Mouse (Mus musculus) Patski (cell line): ENCODE results near the gene Urod. TPM values are rescaled to one million over a fixed set of nuclear protein-coding genes. Genes with fewer than 3 reads are reported as not detected.

Source experiments
- ATAC-seq: fragments of 100-300 bp; one replicate; pipeline ENCODE4 v1.8.0; 2021
- CTCF ChIA-PET: fragments of 350-600 bp; sonication (Branson Sonifier 250); formaldehyde crosslinking; loops from one replicate; lab custom pipeline; 2022; ENCODE audit warnings: inconsistent platforms; lab: Charles Lee
- POLR2A ChIA-PET: fragments of 350-600 bp; sonication (Branson Sonifier 250); formaldehyde crosslinking; loops from one replicate; lab custom pipeline; 2022; ENCODE audit warnings: antibody characterized with exemption, inconsistent platforms; lab: Charles Lee
- DNase-seq: peaks from one replicate; pipeline ENCODE4 v3.0.0-alpha.2; 2011; ENCODE audit warnings: low read depth, low spot score
- H3K27me3 ChIP-seq: fragments of 371-371 bp; one replicate; pipeline ENCODE4 v1.5.1; 2021
- CTCF ChIP-seq: fragments of 100-300 bp; IDR thresholded peaks from one replicate; pipeline ENCODE4 v1.5.1; 2021
- in situ Hi-C: fragments of 300-500 bp; cut with MboI; formaldehyde crosslinking; loops from 3 replicates; pipeline ENCODE4 v1.11.1; 2018; ENCODE audit warnings: low pct_unique_long_range_greater_than_20kb, mixed read lengths
- polyA plus RNA-seq: library from polyadenylated mRNA; unstranded; gene quantifications from one replicate; pipeline ENCODE4 v1.2.3, GENCODE M21; 2021

Gene Urod
- polyA plus RNA-seq, 1 experiment from 2014 or later = 62.3 TPM

DNA sequence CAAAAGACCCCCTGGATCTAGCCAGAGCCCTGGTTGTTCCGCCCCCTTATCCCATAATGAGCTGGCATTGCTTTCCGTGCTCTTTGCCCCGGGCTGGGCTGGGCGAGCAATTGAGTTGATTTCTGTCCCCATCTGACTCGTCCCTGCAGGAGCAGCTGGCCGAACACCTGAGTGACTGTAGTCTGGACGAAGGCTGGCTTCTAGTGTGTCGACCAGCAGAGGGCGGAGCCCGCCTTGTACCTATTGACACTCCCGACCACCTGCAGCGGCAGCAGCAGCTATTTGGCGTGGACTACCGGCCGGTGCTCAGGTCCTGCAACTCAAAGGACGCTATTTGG is 1.6 kb upstream of the Urod start:
- DNase-seq = no peak
- in situ Hi-C loops = loop anchor here (5.0 kb wide), 1 partner anchor 147 kb away; no protein-coding TSS in a partner anchor

DNA sequence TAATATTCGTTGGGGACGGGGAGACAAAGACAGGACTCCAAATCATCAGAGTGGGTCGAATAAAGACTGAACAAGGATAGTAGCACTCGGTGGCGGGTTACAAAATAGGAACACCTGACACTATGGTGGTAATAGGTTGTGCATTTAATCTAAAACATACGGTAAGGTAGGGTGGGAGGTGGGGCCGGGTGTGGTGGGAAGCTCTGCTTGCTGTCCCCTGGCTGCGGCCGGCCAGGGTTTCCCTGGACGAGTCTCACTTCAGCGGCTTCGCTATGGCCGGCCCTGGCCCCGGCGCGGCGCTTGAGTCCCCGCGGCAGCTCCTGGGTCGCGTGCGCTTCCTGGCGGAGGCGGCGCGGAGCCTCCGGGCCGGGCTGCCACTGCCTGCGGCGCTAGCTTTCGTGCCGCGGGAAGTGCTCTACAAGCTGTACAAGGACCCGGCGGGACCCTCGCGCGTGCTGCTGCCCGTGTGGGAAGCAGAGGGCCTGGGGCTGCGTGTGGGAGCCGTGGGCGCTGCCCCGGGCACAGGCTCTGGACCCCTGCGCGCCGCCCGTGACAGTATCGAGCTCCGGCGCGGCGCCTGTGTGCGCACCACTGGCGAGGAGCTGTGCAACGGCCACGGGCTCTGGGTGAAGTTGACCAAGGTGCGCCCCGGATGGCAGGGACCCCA is 1.1 kb upstream of the Urod start, which contains the start of gene Hectd3:
Gene Hectd3 (plus strand): TSS at position 187 of the 667 bp plus-strand sequence.
- in situ Hi-C loops = loop anchor here (5.0 kb wide), 1 partner anchor 147 kb away; no protein-coding TSS in a partner anchor
- ATAC-seq (peak; percentile 41), DNase-seq (no peak)
- CTCF ChIA-PET = interaction anchor here (1.1 to 3.7 kb wide), 6 partner anchors 9 to 151 kb away, joined by 3 to 23 read pairs (median 5); no protein-coding TSS in a partner anchor
- no peak for TF ChIP-seq CTCF
- POLR2A ChIA-PET = interaction anchor here (0.7 to 1.0 kb wide), 2 partner anchors 153 to 172 kb away, joined by 3 read pairs; no protein-coding TSS in a partner anchor
- no peaks in the 10 kb centered on the region for H3K27me3 ChIP-seq

More for the DNA sequence above, 1.6 kb upstream of the Urod start:
- H3K27me3 ChIP-seq = no peaks in the 10 kb centered on the region
- POLR2A ChIA-PET = interaction anchor here (0.7 to 1.0 kb wide), 2 partner anchors 152 to 173 kb away, joined by 3 read pairs; no protein-coding TSS in a partner anchor
- ATAC-seq = peak; percentile 13
- no peak for TF ChIP-seq CTCF
- CTCF ChIA-PET = interaction anchor here (1.1 to 3.7 kb wide), 6 partner anchors 8 to 151 kb away, joined by 3 to 23 read pairs (median 5); no protein-coding TSS in a partner anchor

DNA sequence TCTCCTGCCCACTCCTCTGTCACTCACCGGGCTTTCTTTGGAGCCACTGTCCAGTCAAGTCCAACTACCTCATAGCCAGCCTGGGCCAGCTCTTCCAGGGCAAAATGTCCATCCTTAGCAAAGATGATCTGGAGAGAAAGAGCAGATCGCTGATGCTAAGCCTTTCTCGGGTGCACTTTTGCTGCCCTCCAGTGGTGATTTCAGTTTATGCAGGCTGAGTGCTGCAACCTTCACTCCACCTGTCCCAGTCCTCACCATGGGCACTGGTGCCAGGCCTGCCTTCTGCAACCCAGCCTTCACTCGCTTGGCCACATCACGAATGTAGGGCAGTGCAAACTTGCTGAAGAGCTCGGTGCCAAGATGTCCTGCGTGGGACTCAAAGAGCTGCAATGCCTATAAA is 2.8 kb downstream of the Urod start:
- no peaks in the 10 kb centered on the region for H3K27me3 ChIP-seq
- DNase-seq = peak; percentile 20
- no peak for ATAC-seq
- ChIA-PET POLR2A (no interaction called here), CTCF (interaction anchor here (1.2 to 1.9 kb wide), 4 partner anchors 11 to 166 kb away, joined by 3 to 5 read pairs (median 4); no protein-coding TSS in a partner anchor)
- in situ Hi-C loops = loop anchor here (5.0 kb wide), 2 partner anchors 169 to 274 kb away; partner anchors contain the start of gene Hpdl
- TF ChIP-seq CTCF = no peak

DNA sequence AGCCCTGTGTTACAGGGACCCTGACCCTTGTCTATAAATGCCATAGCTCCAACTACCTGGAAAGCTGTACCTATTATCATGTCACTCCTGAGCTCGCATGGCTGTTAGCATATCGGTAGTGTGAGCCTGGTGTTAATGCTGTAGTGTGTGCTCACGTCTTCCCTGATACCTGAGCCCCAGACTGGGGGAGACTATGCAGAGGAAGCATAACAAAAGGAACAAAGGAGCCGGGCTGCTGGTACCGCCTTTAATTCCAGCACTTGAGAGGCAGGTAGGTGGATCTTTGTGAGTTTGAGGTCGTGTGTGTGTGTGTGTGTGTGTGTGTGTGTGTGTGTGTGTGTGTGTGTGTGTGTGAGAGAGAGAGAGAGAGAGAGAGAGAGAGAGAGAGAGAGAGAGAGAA is 4.5 kb downstream of the Urod start:
- ChIA-PET POLR2A (interaction anchor here (0.9 kb wide), 1 partner anchor 143 kb away, joined by 3 read pairs; no protein-coding TSS in a partner anchor), CTCF (interaction anchor here (1.0 to 1.3 kb wide), 2 partner anchors 162 to 163 kb away, joined by 3 read pairs; no protein-coding TSS in a partner anchor)
- in situ Hi-C loops = loop anchor here (5.0 kb wide), 2 partner anchors 167 to 272 kb away; partner anchors contain the start of gene Hpdl
- no peak for TF ChIP-seq CTCF
- DNase-seq (no peak), ATAC-seq (no peak)
- H3K27me3 ChIP-seq = no peaks in the 10 kb centered on the region

DNA sequence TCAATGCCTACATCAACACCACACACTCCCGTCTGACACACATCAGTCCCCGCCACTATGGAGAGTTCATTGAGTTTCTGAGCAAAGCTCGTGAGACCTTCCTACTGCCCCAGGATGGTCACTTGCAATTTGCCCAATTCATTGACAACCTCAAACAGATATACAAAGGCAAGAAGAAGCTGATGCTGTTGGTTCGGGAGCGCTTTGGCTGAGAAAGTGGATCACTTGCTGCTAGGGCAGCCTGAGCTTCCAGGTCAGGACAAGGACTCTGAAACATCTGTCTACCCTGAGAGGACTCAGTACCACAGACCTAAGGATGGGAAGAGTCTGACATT is 7.1 kb downstream of the Urod start:
- H3K27me3 ChIP-seq = no peaks in the 10 kb centered on the region
- in situ Hi-C loops = no loop called here
- DNase-seq = no peak
- POLR2A ChIA-PET = interaction anchor here (0.5 kb wide), 1 partner anchor 52 kb away, joined by 3 read pairs; no protein-coding TSS in a partner anchor
- ATAC-seq = no peak
- CTCF ChIA-PET = interaction anchor here (1.5 kb wide), 1 partner anchor 159 kb away, joined by 3 read pairs; no protein-coding TSS in a partner anchor
- no peak for TF ChIP-seq CTCF

DNA sequence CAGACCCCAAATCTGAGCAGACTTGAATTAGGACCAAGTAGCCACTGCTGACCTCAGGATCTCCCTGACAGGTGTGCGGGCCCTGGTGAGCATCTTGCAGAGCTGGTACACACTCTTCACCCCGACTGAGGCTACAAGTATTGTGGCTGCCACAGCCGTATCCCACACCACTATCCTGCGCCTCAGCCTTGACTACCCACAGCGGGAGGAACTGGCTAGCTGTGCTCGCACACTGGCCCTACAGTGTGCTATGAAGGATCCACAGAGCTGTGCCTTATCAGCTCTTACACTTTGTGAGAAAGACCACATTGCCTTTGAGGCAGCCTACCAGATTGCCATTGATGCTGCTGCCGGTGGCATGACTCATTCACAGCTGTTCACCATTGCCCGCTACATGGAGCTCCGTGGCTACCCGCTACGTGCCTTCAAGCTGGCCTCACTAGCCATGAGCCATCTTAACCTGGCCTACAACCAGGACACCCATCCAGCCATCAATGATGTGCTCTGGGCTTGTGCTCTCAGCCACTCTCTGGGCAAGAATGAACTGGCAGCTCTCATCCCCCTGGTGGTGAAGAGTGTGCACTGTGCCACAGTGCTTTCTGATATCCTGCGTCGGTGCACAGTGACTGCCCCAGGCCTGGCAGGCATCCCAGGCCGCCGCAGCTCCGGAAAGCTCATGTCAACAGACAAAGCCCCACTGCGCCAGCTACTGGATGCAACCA is 7.7 kb downstream of the Urod start:
- ChIA-PET CTCF (interaction anchor here (1.5 kb wide), 1 partner anchor 159 kb away, joined by 3 read pairs; no protein-coding TSS in a partner anchor), POLR2A (interaction anchor here (0.5 kb wide), 1 partner anchor 53 kb away, joined by 3 read pairs; no protein-coding TSS in a partner anchor)
- no peaks in the 10 kb centered on the region for H3K27me3 ChIP-seq
- TF ChIP-seq CTCF = no peak
- ATAC-seq (no peak), DNase-seq (no peak)
- in situ Hi-C loops = no loop called here

DNA sequence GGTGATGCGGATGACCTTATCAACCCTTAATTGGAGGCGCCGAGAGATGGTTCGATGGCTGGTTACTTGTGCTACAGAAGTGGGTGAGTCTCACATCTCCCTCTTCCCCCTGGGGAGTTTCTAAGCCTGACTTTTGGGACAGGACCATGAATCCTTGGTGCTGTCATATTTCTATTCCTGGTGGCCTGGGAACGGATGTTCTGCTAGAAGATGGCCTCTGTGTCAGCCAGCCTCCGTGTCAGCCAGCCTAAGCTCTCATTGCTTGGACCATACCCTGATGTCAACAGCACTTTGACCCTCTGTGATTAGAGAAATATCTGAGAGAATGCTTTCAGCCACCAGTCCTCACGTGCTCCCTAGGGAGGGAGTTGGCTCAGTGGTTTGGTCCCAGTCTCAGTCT is 8.5 kb downstream of the Urod start:
- in situ Hi-C loops = no loop called here

DNA sequence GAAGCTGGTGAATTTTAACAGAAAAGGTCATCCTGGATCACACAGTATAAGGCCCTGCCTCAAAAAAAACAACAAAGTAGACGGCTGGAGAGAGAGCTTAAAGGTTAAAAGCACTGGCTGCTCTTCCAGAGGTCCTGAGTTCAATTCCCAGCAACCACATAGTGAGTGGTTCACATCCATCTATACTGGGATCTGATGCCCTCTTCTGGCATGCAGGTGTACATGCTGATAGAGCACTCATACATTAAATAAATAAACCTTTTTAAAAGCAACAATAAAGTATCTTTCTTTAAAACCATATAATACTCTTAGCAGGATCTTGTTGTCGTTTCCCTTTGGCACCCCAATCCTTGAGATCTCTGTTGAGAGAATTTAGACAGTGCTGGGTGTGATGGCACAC is 17.7 kb downstream of the Urod start:
- no peak for DNase-seq
- ChIA-PET POLR2A (no interaction called here), CTCF (interaction anchor here (0.6 to 0.7 kb wide), 2 partner anchors 148 to 164 kb away, joined by 3 to 4 read pairs; no protein-coding TSS in a partner anchor)
- no peak for ATAC-seq
- in situ Hi-C loops = no loop called here
- peaks cover 9% of the 10 kb centered on the region for H3K27me3 ChIP-seq
- peak; percentile 38 for TF ChIP-seq CTCF

More for the DNA sequence above, 8.5 kb downstream of the Urod start:
- ChIA-PET CTCF (no interaction called here), POLR2A (no interaction called here)
- H3K27me3 ChIP-seq = no peaks in the 10 kb centered on the region
- DNase-seq = no peak
- TF ChIP-seq CTCF = no peak
- ATAC-seq = no peak

DNA sequence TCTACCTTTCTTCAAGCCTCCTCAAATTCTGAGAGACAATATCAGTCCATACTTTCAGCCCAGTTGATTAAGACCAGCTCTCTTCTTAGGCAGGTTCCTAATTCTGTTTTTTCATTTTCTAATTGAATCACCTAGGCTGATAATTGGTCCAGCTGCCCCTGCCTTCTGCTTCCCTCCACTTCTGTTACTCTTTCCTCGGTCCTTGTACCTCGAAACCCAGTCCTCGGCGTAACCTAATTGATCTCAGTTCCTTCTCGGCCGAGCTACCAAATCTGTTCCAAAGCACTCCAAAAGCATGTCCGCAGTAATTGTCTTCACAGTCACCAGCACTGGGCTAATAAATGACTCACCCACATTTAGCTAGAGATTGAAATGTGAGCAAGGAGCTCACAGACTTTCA is 39.3 kb downstream of the Urod start:
- POLR2A ChIA-PET = interaction anchor here (1.0 to 1.8 kb wide), 2 partner anchors 18 to 59 kb away, joined by 4 read pairs; no protein-coding TSS in a partner anchor
- in situ Hi-C loops = no loop called here
- no peak for ATAC-seq

DNA sequence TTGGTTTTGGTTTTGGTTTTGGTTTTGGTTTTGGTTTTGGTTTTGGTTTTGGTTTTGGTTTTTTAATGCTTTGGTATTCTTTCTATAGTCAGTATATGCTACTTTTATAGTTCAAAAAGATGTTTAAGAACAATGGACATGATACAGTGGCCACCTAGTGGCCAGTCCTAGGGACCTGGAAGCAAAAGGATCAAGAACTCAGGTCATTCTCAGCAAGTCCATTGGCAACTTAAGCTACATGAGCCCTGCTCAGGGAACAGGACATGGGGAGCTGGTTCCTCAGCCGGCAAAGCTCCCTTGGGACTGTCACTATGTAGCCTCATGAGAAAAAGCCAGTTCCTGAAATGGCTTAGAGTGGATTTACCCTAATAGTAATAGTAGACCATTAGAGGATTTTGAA is 42.6 kb downstream of the Urod start:
- ChIA-PET POLR2A (interaction anchor here (1.0 kb wide), 1 partner anchor 125 kb away, joined by 3 read pairs; no protein-coding TSS in a partner anchor), CTCF (interaction anchor here (0.8 to 1.7 kb wide), 4 partner anchors 9 to 24 kb away, joined by 3 to 5 read pairs (median 4); no protein-coding TSS in a partner anchor)

More for the DNA sequence above, 39.3 kb downstream of the Urod start:
- no peak for DNase-seq
- CTCF ChIA-PET = interaction anchor here (1.0 kb wide), 1 partner anchor 128 kb away, joined by 3 read pairs; no protein-coding TSS in a partner anchor
- H3K27me3 ChIP-seq = peaks cover 15% of the 10 kb centered on the region
- no peak for TF ChIP-seq CTCF

More for the DNA sequence above, 42.6 kb downstream of the Urod start:
- peak; percentile 57 for TF ChIP-seq CTCF
- H3K27me3 ChIP-seq = peaks cover 22% of the 10 kb centered on the region
- DNase-seq (no peak), ATAC-seq (no peak)
- in situ Hi-C loops = no loop called here
